ENCODE assay signal across 7 mouse cellular contexts in genomic region chr12:17882117-17883116, GRCm38 (mm10).
A peak's percentile ranks its signal among the peaks of the same experiment; 100 is the strongest.
DNase-seq lines count a peak whose midpoint lies in the region; ATAC-seq lines count a peak whose summit lies in the region.
"Not testable (repeated sequence)": the region's sequence is repeated elsewhere in the genome, so short reads cannot be mapped to it uniquely, and the experiment has no call there.

No protein-coding gene starts in this region.

- H3K4me1 ChIP-seq in brown adipose tissue, adult 24 weeks (ENCODE audit: control insufficient read depth, insufficient read depth, insufficient read length, low read length); forebrain, embryonic 12.5 days; kidney, embryonic 16.5 days (ENCODE audit: insufficient read depth, low read length); limb, embryonic 13.5 days; midbrain, embryonic 10.5 days: not testable (repeated sequence)

- not testable (repeated sequence) for ATAC-seq in forebrain, embryonic 12.5 days (ENCODE audit: low FRiP score); limb, embryonic 13.5 days (ENCODE audit: low FRiP score, low read depth)
- ATAC-seq in kidney, embryonic 16.5 days (ENCODE audit: low FRiP score, low TSS enrichment): peak; percentile 24

- WGBS in forebrain, embryonic 12.5 days: 3% methylated on average over 64 of the region's 65 CpGs
- 1% methylated on average over 52 of the region's 65 CpGs for WGBS in kidney, embryonic 16.5 days
- 2% methylated on average over 63 of the region's 65 CpGs for WGBS in limb, embryonic 13.5 days
- 2% methylated on average over 60 of the region's 65 CpGs for WGBS in midbrain, embryonic 10.5 days

- peak overlapping the region; percentile 80 for H3K9ac ChIP-seq in forebrain, embryonic 12.5 days
- H3K9ac ChIP-seq in kidney, embryonic 16.5 days (replicated peaks; ENCODE audit: low read length): peak overlapping the region; percentile 92
- H3K9ac ChIP-seq in limb, embryonic 13.5 days: peak overlapping the region; percentile 92

- intact Hi-C loops in heart, postnatal 10 days (cut with DNase I): not testable (repeated sequence)

- H3K27ac ChIP-seq in brown adipose tissue, adult 24 weeks (replicated peaks; ENCODE audit: low read depth, low read length): peak overlapping the region; percentile 25; the same call in 1 of the 2 replicates
- H3K27ac ChIP-seq in forebrain, embryonic 12.5 days: peak overlapping the region; percentile 90
- H3K27ac ChIP-seq in kidney, embryonic 16.5 days (ENCODE audit: low read length): peak overlapping the region; percentile 92
- peak overlapping the region; percentile 90 for H3K27ac ChIP-seq in limb, embryonic 13.5 days
- peak overlapping the region; percentile 95 for H3K27ac ChIP-seq in midbrain, embryonic 10.5 days (replicated peaks)

- DNase-seq in heart, postnatal 10 days: peak; percentile 25 to 41
- peak; percentile 36 for DNase-seq in midbrain, embryonic 10.5 days (ENCODE audit: low spot score)
- peak; percentile 11 to 23 for DNase-seq in right cerebral cortex, adult 2 months (ENCODE audit: low spot score in 2 of 2)

- peak overlapping the region; percentile 51 for H3K4me2 ChIP-seq in forebrain, embryonic 12.5 days
- peak overlapping the region; percentile 49 for H3K4me2 ChIP-seq in kidney, embryonic 16.5 days (replicated peaks; ENCODE audit: low read depth, low read length)
- H3K4me2 ChIP-seq in limb, embryonic 13.5 days (replicated peaks): peak overlapping the region; percentile 63

- H3K4me3 ChIP-seq in brown adipose tissue, adult 24 weeks (ENCODE audit: insufficient read depth, low read depth, low read length): peak overlapping the region; percentile 93
- peak overlapping the region; percentile 85 for H3K4me3 ChIP-seq in forebrain, embryonic 12.5 days (replicated peaks)
- H3K4me3 ChIP-seq in kidney, embryonic 16.5 days (ENCODE audit: low read length): peak overlapping the region; percentile 89
- H3K4me3 ChIP-seq in limb, embryonic 13.5 days: peak overlapping the region; percentile 93
- H3K4me3 ChIP-seq in midbrain, embryonic 10.5 days: peak overlapping the region; percentile 88

- H3K36me3 ChIP-seq in forebrain, embryonic 12.5 days (replicated peaks); kidney, embryonic 16.5 days (ENCODE audit: insufficient read depth, low read length): not testable (repeated sequence)
- peaks cover 19% of the 10 kb centered on the region for H3K36me3 ChIP-seq in limb, embryonic 13.5 days
- H3K36me3 ChIP-seq in midbrain, embryonic 10.5 days: peaks cover 29% of the 10 kb centered on the region

- H3K27me3 ChIP-seq in forebrain, embryonic 12.5 days; kidney, embryonic 16.5 days (ENCODE audit: insufficient read depth, low read length); limb, embryonic 13.5 days; midbrain, embryonic 10.5 days (ENCODE audit: low read depth, poor library complexity, severe bottlenecking): not testable (repeated sequence)

- H3K9me3 ChIP-seq in forebrain, embryonic 12.5 days: peaks cover 25% of the 10 kb centered on the region
- H3K9me3 ChIP-seq in kidney, embryonic 16.5 days (ENCODE audit: low read length): peaks cover 10% of the 10 kb centered on the region; the same call in 1 of the 2 replicates
- H3K9me3 ChIP-seq in limb, embryonic 13.5 days: peaks cover 11% of the 10 kb centered on the region
- H3K9me3 ChIP-seq in midbrain, embryonic 10.5 days (replicated peaks): peaks cover 44% of the 10 kb centered on the region

Comparison
In these comparisons a context has a peak if more than half of its experiments do, and no peak if none do; other contexts are left out.
1. H3K27ac ChIP-seq: peak in every context shown above with its lines; median percentile 95 in midbrain, embryonic 10.5 days; 92 in kidney, embryonic 16.5 days; 90 in forebrain, embryonic 12.5 days; 90 in limb, embryonic 13.5 days; 25 in brown adipose tissue, adult 24 weeks.